Mouse (Mus musculus): Measurements from ENCODE around the gene Gng12.

GRCm38 (mm10) chr6:66972300-66972699 is 76.1 kb downstream of the Gng12 start:
- TF ChIP-seq TAL1 (IDR thresholded peaks at IDR 0.05; ENCODE audit: low read length), result no peak
- TF ChIP-seq GATA1 (IDR thresholded peaks at IDR 0.05; ENCODE audit: low read length), result no peak

Data from erythroblast, embryonic 14.5 days (primary cell).